Mouse (Mus musculus): ENCODE results near the gene Cdc73. TPM values are rescaled to one million over a fixed set of nuclear protein-coding genes. Genes with fewer than 3 reads are reported as not detected.

Gene Cdc73
- 23.1 TPM for polyA plus RNA-seq (2014; fragmentation: Illumina TruSeq; extraction: RNeasy Lipid Tissue Mini Kit (QIAGEN cat#74804); ENCODE audit: low read depth, low replicate concordance)

DNA sequence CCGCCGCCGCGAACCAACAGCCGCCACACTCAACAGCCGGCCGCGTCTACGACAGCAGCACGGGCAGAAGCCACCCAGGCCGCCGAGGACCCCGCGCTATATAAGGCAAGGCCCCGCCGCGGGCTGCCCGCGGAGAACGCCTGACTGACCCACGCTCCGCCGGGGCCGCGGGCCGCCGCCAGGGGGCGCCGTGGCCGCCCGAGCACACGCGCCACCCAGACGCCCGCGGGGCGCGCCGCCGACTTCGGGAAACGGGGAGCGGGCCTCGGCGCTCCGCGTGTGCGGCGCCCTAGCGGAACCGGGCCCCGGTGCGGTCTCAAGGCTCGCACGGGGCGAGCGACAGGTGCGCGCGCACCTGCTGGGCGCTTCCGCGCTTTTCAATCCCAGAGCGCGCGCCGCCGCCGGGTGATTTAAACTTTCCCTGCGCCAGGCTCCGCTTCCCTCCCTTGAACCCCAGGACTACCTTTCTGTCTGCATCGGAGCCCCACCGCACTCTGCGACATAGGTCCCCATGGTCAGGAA, at the start of gene Cdc73:
Cdc73 (minus strand) TSS at position 153 of the 522 bp plus-strand sequence.

DNA sequence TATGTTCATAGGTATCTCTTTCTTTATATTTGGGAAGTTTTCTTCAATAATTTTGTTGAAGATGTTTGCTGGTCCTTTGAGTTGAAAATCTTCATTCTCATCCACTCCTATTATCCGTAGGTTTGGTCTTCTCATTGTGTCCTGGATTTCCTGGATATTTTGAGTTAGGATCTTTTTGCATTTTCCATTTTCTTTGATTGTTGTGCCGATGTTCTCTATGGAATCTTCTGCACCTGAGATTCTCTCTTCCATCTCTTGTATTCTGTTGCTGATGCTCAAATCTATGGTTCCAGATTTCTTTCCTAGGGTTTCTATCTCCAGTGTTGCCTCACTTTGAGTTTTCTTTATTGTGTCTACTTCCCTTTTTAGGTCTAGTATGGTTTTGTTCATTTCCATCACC, 13.3 kb upstream of the Cdc73 start, which contains the start of gene Glrx2:
Glrx2 (plus strand) TSS at position 301 of the 400 bp plus-strand sequence.

DNA sequence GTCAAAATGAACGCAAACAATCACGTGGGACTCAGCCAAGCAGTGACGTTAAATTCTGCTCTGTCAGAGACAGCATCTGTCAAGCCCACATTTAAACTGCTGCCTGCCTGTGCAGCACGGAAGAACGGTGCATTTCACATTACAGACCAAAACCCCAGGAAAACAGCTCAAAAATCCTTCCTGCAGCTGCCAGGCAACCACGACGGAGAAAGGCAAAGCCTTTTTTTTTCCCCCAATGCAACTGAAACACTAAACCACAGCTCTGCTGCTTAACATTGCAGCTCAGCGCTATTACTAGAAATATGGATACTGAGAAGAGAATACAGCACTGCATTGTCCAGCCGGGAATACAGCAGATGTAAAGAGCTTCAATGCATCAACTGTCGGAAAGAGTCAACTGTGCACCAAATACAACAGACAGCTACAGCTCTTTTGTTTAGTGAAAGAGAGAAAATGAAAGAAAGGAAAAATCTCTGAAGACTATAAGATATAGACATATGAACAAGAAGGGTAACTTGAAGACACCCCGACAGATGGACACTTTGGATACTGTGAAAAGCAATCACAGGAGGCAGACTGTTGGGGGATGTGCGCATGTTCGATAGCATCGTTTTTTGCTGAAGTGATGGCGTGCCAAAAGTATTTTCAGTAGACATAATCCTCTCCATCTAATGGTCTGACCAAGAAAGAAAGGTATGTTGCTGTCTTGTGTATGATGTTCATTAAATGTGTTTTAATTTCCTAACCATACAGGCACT, 61.9 kb downstream of the Cdc73 start, which contains the start of gene B3galt2:
B3galt2 (plus strand) TSS at position 15 of the 758 bp plus-strand sequence.

Other genes with a start within 250 kb of the Cdc73 start
- 2.5 TPM for gene B3galt2, start 62.2 kb downstream of the Cdc73 start, polyA plus RNA-seq (2014; fragmentation: Illumina TruSeq; extraction: RNeasy Lipid Tissue Mini Kit (QIAGEN cat#74804); ENCODE audit: low read depth, low replicate concordance)
- 66.4 TPM for gene Glrx2, start 13.4 kb upstream of the Cdc73 start, polyA plus RNA-seq (2014; fragmentation: Illumina TruSeq; extraction: RNeasy Lipid Tissue Mini Kit (QIAGEN cat#74804); ENCODE audit: low read depth, low replicate concordance)
- 7.6 TPM for gene Trove2, start 74.2 kb upstream of the Cdc73 start, polyA plus RNA-seq (2014; fragmentation: Illumina TruSeq; extraction: RNeasy Lipid Tissue Mini Kit (QIAGEN cat#74804); ENCODE audit: low read depth, low replicate concordance)
- gene Uchl5, start 74.4 kb upstream of the Cdc73 start, polyA plus RNA-seq (2014; fragmentation: Illumina TruSeq; extraction: RNeasy Lipid Tissue Mini Kit (QIAGEN cat#74804); ENCODE audit: low read depth, low replicate concordance) = 27.6 TPM